Mouse (Mus musculus): ENCODE measurements around the gene Id1. TPM values are rescaled to one million over a fixed set of nuclear protein-coding genes. Genes with fewer than 3 reads are reported as not detected.
A peak's percentile ranks its signal among the peaks of the same experiment; 100 is the strongest.

The Id1 gene
- polyA plus RNA-seq, 1 experiment: 53.5 TPM

- Histone ChIP-seq H3K27me3 (ENCODE audit: control insufficient read depth, insufficient read depth, low read length) (no peaks in the 10 kb centered on the region), H3K4me1 (ENCODE audit: control insufficient read depth, insufficient read depth, insufficient read length) (peaks cover 7% of the 10 kb centered on the region; the same call in 1 of the 2 replicates), H3K27ac (ENCODE audit: insufficient read depth, low read length) (no peak overlapping the region), H3K36me3 (ENCODE audit: control insufficient read depth, insufficient read depth, low read length) (no peaks in the 10 kb centered on the region), H3K4me3 (ENCODE audit: extremely low read depth, insufficient read depth, insufficient read length) (no peak overlapping the region)
- DNase-seq (ENCODE audit: low read depth in 1 of 2, low spot score in 2 of 2): no peak
- 83% methylated on average over 2 of the region's 2 CpGs for WGBS
- TF ChIP-seq CTCF (IDR thresholded peaks at IDR 0.05; ENCODE audit: extremely low read depth, insufficient read depth, insufficient read length, insufficient replicate concordance) (no peak), POLR2A (IDR thresholded peaks at IDR 0.05; ENCODE audit: low read depth, low read length) (no peak)
Observed at GRCm38 (mm10) chr2:152780466-152780865, 44.4 kb downstream of the Id1 start.

GRCm38 (mm10) chr2:152781031-152781711, 45.1 kb downstream of the Id1 start:
- H3K27ac ChIP-seq (ENCODE audit: insufficient read depth, low read length): 0 out of 2 replicates have a peak overlapping the region, but pooled peaks have one; percentile 13

GRCm38 (mm10) chr2:152782656-152783055, 46.6 kb downstream of the Id1 start:
- TF ChIP-seq CTCF (IDR thresholded peaks at IDR 0.05; ENCODE audit: extremely low read depth, insufficient read depth, insufficient read length, insufficient replicate concordance): no peak
- Histone ChIP-seq H3K36me3 (ENCODE audit: control insufficient read depth, insufficient read depth, low read length) (no peaks in the 10 kb centered on the region), H3K4me3 (ENCODE audit: extremely low read depth, insufficient read depth, insufficient read length) (no peak overlapping the region), H3K4me1 (ENCODE audit: control insufficient read depth, insufficient read depth, insufficient read length) (peaks cover 4% of the 10 kb centered on the region; the same call in 1 of the 2 replicates), H3K27me3 (ENCODE audit: control insufficient read depth, insufficient read depth, low read length) (no peaks in the 10 kb centered on the region), H3K27ac (ENCODE audit: insufficient read depth, low read length) (no peak overlapping the region)
- no peak for DNase-seq (ENCODE audit: low read depth in 1 of 2, low spot score in 2 of 2)
- 84% methylated on average over 5 of the region's 5 CpGs for WGBS

More at GRCm38 (mm10) chr2:152781031-152781711, 45.1 kb downstream of the Id1 start:
- Histone ChIP-seq H3K36me3 (ENCODE audit: control insufficient read depth, insufficient read depth, low read length) (no peaks in the 10 kb centered on the region), H3K4me3 (ENCODE audit: extremely low read depth, insufficient read depth, insufficient read length) (no peak overlapping the region), H3K4me1 (ENCODE audit: control insufficient read depth, insufficient read depth, insufficient read length) (peaks cover 4% of the 10 kb centered on the region; the same call in 1 of the 2 replicates), H3K27me3 (ENCODE audit: control insufficient read depth, insufficient read depth, low read length) (no peaks in the 10 kb centered on the region)
- no peak for DNase-seq (ENCODE audit: low read depth in 1 of 2, low spot score in 2 of 2)
- 76% methylated on average over 3 of the region's 3 CpGs for WGBS
- TF ChIP-seq CTCF (IDR thresholded peaks at IDR 0.05; ENCODE audit: extremely low read depth, insufficient read depth, insufficient read length, insufficient replicate concordance): no peak
- TF ChIP-seq POLR2A (IDR thresholded peaks at IDR 0.05; ENCODE audit: low read depth, low read length): no peak

GRCm38 (mm10) chr2:152783241-152783640, 47.2 kb downstream of the Id1 start:
- WGBS: 94% methylated on average over 5 of the region's 5 CpGs
- H3K27me3 ChIP-seq (ENCODE audit: control insufficient read depth, insufficient read depth, low read length): no peaks in the 10 kb centered on the region
- no peaks in the 10 kb centered on the region for H3K36me3 ChIP-seq (ENCODE audit: control insufficient read depth, insufficient read depth, low read length)
- no peak for DNase-seq (ENCODE audit: low read depth in 1 of 2, low spot score in 2 of 2)
- H3K4me3 ChIP-seq (ENCODE audit: extremely low read depth, insufficient read depth, insufficient read length): no peak overlapping the region
- no peak overlapping the region for H3K27ac ChIP-seq (ENCODE audit: insufficient read depth, low read length)
- H3K4me1 ChIP-seq (ENCODE audit: control insufficient read depth, insufficient read depth, insufficient read length): peaks cover 4% of the 10 kb centered on the region; the same call in 1 of the 2 replicates
- TF ChIP-seq POLR2A (IDR thresholded peaks at IDR 0.05; ENCODE audit: low read depth, low read length) (no peak), CTCF (IDR thresholded peaks at IDR 0.05; ENCODE audit: extremely low read depth, insufficient read depth, insufficient read length, insufficient replicate concordance) (no peak)

GRCm38 (mm10) chr2:152784640-152785039, 48.6 kb downstream of the Id1 start:
- Histone ChIP-seq H3K27me3 (ENCODE audit: control insufficient read depth, insufficient read depth, low read length) (no peaks in the 10 kb centered on the region), H3K4me3 (ENCODE audit: extremely low read depth, insufficient read depth, insufficient read length) (no peak overlapping the region), H3K4me1 (ENCODE audit: control insufficient read depth, insufficient read depth, insufficient read length) (peaks cover 13% of the 10 kb centered on the region), H3K36me3 (ENCODE audit: control insufficient read depth, insufficient read depth, low read length) (no peaks in the 10 kb centered on the region), H3K27ac (ENCODE audit: insufficient read depth, low read length) (no peak overlapping the region)
- DNase-seq (ENCODE audit: low read depth in 1 of 2, low spot score in 2 of 2): no peak
- TF ChIP-seq CTCF (IDR thresholded peaks at IDR 0.05; ENCODE audit: extremely low read depth, insufficient read depth, insufficient read length, insufficient replicate concordance): no peak
- WGBS: 89% methylated on average over 8 of the region's 8 CpGs

GRCm38 (mm10) chr2:152785446-152786350, 49.6 kb downstream of the Id1 start:
- 84% methylated on average over 18 of the region's 18 CpGs for WGBS
- TF ChIP-seq CTCF (IDR thresholded peaks at IDR 0.05; ENCODE audit: extremely low read depth, insufficient read depth, insufficient read length, insufficient replicate concordance): no peak
- no peak for TF ChIP-seq POLR2A (IDR thresholded peaks at IDR 0.05; ENCODE audit: low read depth, low read length)
- Histone ChIP-seq H3K27ac (ENCODE audit: insufficient read depth, low read length) (peak overlapping the region; percentile 40; the same call in 1 of the 2 replicates), H3K27me3 (ENCODE audit: control insufficient read depth, insufficient read depth, low read length) (no peaks in the 10 kb centered on the region), H3K4me1 (ENCODE audit: control insufficient read depth, insufficient read depth, insufficient read length) (peaks cover 17% of the 10 kb centered on the region), H3K4me3 (ENCODE audit: extremely low read depth, insufficient read depth, insufficient read length) (no peak overlapping the region), H3K36me3 (ENCODE audit: control insufficient read depth, insufficient read depth, low read length) (no peaks in the 10 kb centered on the region)
- DNase-seq (ENCODE audit: low read depth in 1 of 2, low spot score in 2 of 2): no peak

Other genes starting within 250 kb of the Id1 start
- not detected in 2 replicates for gene Defb22, start 246.1 kb upstream of the Id1 start, polyA plus RNA-seq (2012; rRNA removed)
- not detected in 2 replicates for gene Defb26, start 224.6 kb upstream of the Id1 start, polyA plus RNA-seq (2012; rRNA removed)
- not detected in 2 replicates for gene Defb28, start 218.0 kb upstream of the Id1 start, polyA plus RNA-seq (2012; rRNA removed)
- gene Defb29, start 196.2 kb upstream of the Id1 start, polyA plus RNA-seq (2012; rRNA removed): not detected in 2 replicates
- gene Gm17416, start 166.9 kb upstream of the Id1 start, polyA plus RNA-seq (2012; rRNA removed): not detected in 2 replicates
- gene Defb21, start 163.5 kb upstream of the Id1 start, polyA plus RNA-seq (2012; rRNA removed): not detected in 2 replicates
- gene Defb19, start 155.9 kb upstream of the Id1 start, polyA plus RNA-seq (2012; rRNA removed): not detected in 2 replicates
- not detected in 2 replicates for gene Defb45, start 136.9 kb upstream of the Id1 start, polyA plus RNA-seq (2012; rRNA removed)
- not detected in 2 replicates for gene Defb36, start 131.9 kb upstream of the Id1 start, polyA plus RNA-seq (2012; rRNA removed)
- gene Defb25, start 113.2 kb upstream of the Id1 start, polyA plus RNA-seq (2012; rRNA removed): 0.65 TPM in 1 of 2 replicates, not detected in the other
- 8.6 and 9.8 TPM in 2 replicates for gene Rem1, start 109.3 kb upstream of the Id1 start, polyA plus RNA-seq (2012; rRNA removed)
- gene H13, start 66.8 kb upstream of the Id1 start, polyA plus RNA-seq (2012; rRNA removed): 82.8 and 145 TPM in 2 replicates
- gene Mcts2, start 49.2 kb upstream of the Id1 start, polyA plus RNA-seq (2012; rRNA removed): 0.79 and 1.5 TPM in 2 replicates
- 0.56 and 0.59 TPM in 2 replicates for gene Cox4i2, start 17.9 kb downstream of the Id1 start, polyA plus RNA-seq (2012; rRNA removed)
- gene Bcl2l1, start 95.5 kb downstream of the Id1 start, polyA plus RNA-seq (2012; rRNA removed): 36.2 and 57.4 TPM in 2 replicates
- 2.0 and 2.2 TPM in 2 replicates for gene Tpx2, start 111.7 kb downstream of the Id1 start, polyA plus RNA-seq (2012; rRNA removed)
- 0.23 and 0.34 TPM in 2 replicates for gene Mylk2, start 175.1 kb downstream of the Id1 start, polyA plus RNA-seq (2012; rRNA removed)
- 12.6 and 20.1 TPM in 2 replicates for gene Foxs1, start 197.0 kb downstream of the Id1 start, polyA plus RNA-seq (2012; rRNA removed)
- 0.21 and 0.48 TPM in 2 replicates for gene Dusp15, start 215.4 kb downstream of the Id1 start, polyA plus RNA-seq (2012; rRNA removed)
- gene Ttll9, start 226.2 kb downstream of the Id1 start, polyA plus RNA-seq (2012; rRNA removed): 0.07 and 0.09 TPM in 2 replicates